Mouse (Mus musculus) B cell, adult 2 months (primary cell): ENCODE results near the gene Appl1.

ENCODE experiments used
- DNase-seq, 2 experiments: peaks; one replicate each; pipeline ENCODE4 v3.0.0; 2022

Gene Appl1

DNA sequence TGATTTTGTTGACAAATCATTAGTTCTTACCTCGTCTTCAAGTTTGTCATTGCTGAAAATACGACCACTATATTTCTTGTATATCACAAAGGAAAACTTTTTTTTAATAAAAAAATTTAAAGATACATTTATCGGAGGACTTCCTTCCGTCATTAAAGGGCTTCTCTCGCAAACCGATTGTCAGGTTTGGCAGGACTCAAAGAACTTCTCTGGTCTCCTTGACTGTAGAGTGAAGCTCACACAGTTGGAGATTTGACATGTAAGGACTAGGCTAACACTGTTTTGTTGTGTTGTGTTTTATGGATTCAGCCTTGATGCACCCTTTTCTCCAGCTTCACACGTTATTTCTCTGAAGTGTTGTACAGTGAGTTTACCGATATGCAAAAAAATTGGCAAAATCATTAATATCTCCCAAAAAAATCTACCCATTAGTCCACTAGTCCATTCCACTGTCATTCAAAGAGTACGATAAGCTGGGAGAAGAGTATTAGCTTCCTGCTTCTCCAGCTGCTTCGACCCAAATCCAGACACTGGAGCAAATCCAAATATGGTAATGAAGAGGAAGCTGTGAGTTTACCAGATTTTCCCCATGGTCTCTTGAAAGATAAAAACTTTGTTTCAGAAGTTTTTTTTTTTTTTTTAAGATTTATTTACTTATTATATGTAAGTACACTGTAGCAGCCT is at the start of gene Appl1:
Gene Appl1 (minus strand): TSS at position 127 of the 684 bp plus-strand sequence.
- no peak for DNase-seq

DNA sequence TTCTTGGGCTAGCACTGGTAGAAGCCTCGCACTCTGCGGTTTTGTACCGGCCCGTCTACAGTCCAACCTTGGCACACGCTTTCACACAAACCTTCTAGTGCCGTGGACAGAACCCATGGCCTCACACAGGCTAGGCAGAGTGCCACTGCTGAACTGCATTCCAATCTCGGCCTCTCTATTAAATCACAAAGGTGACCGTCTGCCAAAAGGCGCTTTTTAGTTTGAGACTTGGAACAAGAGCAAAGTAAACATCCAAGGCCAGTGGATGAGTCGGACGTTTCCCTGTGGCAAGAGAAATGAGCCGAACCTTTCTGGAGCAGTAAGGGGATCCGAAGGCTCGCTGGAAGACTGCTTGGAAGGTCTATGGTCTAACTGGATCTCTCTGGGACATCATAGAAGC is 48.8 kb upstream of the Appl1 start:
- DNase-seq: no peak

DNA sequence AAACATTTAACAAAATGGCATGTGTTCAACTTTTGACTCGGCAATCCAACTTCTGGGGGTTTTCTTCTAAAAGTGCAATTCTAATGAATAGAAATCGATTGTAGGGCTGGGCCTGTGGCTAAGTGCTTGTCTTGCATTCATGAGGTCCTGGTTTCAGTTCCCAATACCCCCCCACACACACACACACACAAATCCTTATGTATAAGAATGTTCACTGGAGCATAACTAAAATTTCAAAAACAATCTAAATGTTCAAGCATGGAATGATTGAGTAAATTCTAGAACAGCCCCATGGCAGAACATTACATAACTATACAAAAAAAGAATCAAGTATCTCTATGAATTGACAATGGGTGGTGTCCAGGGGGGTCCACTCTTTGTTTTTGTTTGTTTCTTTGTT is 46.9 kb upstream of the Appl1 start:
- no peak for DNase-seq

GRCm38 (mm10) chr14:27013658-27014057 is 42.6 kb upstream of the Appl1 start:
- no peak for DNase-seq

DNA sequence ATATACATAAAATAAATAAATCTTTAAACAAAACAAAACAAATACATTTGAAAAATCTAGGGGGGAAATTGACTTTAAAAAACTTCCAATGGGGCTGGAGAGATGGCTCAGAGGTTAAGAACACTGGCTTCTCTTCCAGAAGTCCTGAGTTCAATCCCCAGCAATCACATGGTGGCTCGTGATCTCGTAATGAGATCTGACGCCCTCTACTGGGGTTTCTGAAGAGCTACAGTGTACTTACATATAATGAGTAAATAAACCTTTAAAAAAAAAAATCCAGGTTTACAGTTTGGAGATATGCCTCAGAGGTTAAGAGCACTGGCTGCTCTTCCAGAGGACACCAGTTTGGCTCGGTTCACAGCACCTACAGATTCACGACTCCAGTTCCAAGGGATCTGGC is 40.5 kb upstream of the Appl1 start:
- DNase-seq: no peak

- no peak for DNase-seq
Measured at GRCm38 (mm10) chr14:27005937-27006336, 34.9 kb upstream of the Appl1 start.

GRCm38 (mm10) chr14:27004906-27005305 is 33.9 kb upstream of the Appl1 start:
- no peak for DNase-seq

DNA sequence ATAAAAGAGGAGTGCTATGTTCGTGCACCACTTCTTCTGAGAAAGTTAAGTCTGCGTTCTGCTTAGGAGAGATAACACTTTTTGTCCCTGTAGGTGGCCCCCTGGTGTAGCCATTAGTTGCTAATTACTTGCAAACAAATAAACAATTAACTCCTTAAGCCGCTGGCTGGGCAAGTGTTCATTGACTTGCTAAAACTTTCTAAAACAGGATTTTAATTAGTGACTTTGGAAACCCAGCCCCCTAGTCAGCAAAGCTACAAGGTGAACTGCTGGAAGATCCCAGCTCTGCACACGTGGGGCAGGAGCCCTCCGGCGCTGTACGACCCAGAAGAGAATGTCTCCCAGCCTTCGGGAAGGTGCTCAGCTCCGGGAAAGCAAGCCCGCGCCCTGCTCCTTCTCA is 29.4 kb upstream of the Appl1 start:
- DNase-seq: no peak

DNA sequence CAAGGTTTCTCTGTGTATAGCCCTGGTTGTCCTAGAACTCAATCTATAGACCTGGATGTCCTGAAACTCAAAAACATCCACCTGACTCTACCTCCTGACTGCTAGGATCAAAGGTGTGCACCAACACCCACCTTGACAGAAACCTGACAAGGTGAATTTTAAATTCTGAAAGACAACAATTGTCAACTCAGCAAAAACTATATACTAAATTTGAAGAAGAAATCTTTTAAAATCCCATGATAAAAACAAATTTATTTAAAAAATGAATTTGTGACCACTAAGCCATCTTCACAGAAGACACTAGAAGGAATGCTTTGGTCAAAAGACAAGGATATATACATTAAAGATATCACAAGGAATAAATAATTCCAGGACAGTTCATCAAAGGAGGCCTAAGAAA is 25.2 kb upstream of the Appl1 start:
- DNase-seq: no peak

DNA sequence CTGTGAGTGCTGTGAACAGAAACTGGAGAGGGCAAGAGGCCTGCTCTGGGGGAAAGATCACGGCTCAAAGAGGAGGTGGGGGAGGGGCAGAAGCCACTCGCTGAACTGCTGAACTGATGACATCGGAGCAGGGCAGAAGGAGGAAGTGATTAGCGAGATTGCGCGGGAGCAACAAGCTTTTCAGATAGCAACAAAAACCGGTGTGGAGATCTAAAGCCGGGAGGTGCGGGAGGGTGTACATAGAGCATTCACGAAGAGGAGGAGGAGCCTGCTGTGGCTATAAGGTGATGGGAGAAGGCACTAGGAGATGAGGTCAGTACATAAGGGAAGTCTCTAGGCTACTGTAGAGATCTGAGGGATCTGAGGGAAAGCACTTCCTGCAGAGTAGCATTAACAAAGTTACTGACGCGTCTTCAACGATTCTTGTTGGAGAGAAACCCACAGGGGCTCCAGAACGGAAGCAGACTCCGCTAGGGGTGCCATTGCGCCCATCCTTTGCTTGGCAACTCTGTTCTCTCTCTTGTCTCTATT is 23.2 kb upstream of the Appl1 start, which contains the start of gene Hesx1:
Gene Hesx1 (plus strand): TSS at position 206 of the 531 bp plus-strand sequence.
- DNase-seq: peak; percentile 55 to 80

- no peak for DNase-seq
Measured at GRCm38 (mm10) chr14:26993427-26993826, 22.4 kb upstream of the Appl1 start.

DNA sequence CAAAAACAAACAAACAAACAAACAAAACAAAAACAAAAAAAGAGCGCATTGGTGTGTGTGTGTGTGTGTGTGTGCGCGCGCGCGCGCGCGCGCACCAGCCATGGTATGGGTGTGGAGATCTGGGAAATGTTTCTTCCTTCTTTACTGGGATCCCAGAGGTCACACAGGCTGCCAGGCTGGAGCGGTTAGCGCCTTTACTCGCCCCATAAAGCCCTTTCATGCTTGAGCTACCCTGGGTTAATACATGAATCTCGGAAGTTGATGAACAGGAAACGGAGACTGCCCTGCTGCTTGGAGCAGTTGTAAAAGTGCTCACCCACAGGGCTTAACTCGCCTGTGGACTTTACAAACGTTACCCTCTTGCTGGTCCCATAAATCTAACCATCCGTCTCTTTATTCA is 20.6 kb upstream of the Appl1 start:
- no peak for DNase-seq

GRCm38 (mm10) chr14:26988694-26989093 is 17.7 kb upstream of the Appl1 start:
- peak; percentile 37 to 61 for DNase-seq

- no peak for DNase-seq
Measured at GRCm38 (mm10) chr14:26982150-26982530, 11.1 kb upstream of the Appl1 start.

GRCm38 (mm10) chr14:26981494-26982149 is 10.6 kb upstream of the Appl1 start:
- no peak for DNase-seq

DNA sequence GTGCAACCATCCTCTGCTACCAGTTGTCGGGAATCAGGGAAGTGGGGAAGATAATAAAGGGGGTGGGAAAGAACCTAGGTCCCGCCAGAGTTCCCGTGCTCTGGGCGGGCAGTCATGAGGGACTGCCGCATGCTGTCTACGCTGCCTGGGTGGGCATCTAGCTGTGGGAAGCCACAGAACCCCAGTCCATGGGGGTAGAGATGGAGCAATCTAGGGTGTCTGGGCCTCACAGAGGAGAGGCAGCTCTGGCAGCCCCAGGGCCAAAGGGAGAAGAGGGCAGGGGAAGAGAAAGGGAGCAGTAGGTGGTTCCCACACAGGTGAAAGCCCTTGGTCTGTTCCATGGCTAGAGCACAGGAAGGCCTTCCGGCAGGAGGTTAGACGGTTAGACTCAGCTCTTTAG is 10.0 kb upstream of the Appl1 start:
- no peak for DNase-seq

DNA sequence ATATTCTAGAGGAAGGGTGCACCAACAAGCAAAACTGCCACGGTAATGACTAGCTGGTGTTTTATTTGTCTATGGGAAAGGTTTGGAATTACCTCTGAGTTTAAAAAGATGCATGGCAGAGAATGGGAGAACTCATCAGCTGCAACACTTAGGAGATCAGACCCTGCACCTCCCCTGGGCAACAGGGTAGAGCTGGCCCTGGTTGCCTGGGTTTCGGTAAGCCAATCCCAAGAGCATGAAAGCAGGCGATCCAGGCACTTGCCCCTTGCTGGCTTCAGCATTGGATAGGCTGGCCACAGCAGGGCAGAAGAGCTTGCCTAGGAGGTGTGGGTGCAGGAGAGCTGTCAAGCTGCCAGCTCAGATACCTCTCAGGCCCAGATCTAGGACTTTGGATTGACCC is 8.8 kb upstream of the Appl1 start:
- DNase-seq: no peak

GRCm38 (mm10) chr14:26977500-26977899 is 6.5 kb upstream of the Appl1 start:
- DNase-seq: no peak

GRCm38 (mm10) chr14:26976212-26976611 is 5.2 kb upstream of the Appl1 start:
- DNase-seq: no peak

DNA sequence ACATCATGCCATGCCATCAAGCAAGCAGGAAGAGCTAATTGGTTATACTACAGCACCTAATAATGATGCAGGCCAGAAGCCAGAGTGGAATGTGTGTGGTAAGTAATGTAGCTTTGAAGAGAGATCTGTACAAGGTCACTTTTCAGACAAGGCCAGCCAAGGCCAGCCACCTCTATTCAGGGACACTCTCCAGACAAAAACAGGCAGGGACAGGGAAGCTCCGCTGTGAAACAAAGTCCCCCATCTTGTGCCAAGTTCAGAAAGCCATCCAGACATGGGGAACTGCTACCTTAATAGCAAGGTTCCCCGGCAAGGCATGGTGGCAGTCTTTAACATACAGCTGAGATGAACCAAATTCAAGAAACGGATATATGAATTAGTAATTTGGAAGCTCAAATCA is 4.5 kb upstream of the Appl1 start:
- no peak for DNase-seq

DNA sequence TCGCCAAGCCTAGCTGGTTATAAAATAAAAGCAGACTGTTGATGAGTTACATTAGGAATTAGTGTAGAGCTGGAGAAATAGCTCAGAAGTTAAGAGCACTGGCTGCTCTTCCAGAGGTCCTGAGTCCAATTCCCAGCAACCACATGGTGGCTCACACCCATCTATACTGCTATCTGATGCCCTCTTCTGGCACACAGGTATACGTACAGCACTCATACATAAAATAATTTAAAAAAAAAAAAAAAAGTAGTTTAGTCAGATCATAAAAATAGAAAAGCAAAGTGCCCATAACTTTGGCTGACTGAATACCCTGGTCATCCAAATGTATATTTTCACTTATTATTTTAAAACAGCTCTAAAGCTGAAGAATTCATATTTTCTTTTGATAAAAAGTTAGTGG is 2.1 kb upstream of the Appl1 start:
- DNase-seq: no peak

GRCm38 (mm10) chr14:26970439-26970932 is 546 bp downstream of the Appl1 start:
- peak; percentile 89 to 94 for DNase-seq

DNA sequence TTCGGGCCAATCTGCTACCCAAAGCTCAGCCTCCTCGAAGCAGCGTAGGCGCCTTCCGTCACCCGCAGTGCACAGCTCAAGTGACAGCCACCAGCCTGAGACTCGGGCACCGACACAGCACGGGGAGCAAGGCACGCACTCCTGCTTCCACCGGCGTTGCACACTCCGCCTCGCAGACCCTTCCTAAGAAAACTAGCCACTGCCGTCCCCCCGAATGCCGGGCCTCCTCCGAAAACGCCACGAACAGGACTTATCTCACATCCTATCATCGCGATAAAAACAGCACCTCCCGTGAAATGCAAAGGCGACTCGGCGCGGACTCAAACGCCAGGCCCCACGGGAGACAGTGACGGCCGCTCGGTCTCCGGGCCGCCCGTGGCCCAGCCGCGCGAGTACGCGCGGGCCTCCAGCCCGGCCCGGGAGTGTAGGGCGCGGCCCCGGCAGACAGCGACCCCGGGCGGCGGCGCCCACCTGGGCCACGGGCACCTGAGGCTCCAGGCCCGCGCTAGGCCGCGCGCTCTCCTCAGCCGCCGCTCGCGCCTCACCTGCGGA is 1.1 kb downstream of the Appl1 start:
- DNase-seq: no peak

DNA sequence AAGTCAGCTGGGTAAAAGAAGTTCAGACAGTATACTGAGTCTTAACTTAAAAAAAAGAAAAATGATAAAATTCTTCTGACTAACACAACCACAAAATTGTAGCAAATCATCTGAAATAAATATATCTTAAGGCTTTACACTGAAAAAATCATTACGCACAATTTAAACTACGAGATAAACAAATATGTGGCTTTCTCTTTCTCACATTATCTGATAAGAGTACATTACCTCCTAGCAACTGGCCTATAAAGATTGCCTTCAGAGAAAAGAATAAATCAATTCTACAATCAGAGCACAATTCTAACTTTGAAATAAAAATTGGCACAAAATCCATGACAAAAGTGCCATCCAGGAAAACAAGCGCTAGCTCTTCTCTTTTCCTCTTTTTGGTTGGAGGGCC is 1.9 kb downstream of the Appl1 start:
- DNase-seq: no peak
